Mouse (Mus musculus) thymus, postnatal 14 days (tissue): Measurements from ENCODE around the gene Ppdpf.
"Not testable (repeated sequence)": the region's sequence is repeated elsewhere in the genome, so short reads cannot be mapped to it uniquely, and the experiment has no call there.

ENCODE experiments used
- DNase-seq: peaks from one replicate; pipeline ENCODE4 v3.0.0; 2021

The Ppdpf gene

GRCm38 (mm10) chr2:181159771-181160170 is 27.3 kb upstream of the Ppdpf start:
- DNase-seq, result no peak

DNA sequence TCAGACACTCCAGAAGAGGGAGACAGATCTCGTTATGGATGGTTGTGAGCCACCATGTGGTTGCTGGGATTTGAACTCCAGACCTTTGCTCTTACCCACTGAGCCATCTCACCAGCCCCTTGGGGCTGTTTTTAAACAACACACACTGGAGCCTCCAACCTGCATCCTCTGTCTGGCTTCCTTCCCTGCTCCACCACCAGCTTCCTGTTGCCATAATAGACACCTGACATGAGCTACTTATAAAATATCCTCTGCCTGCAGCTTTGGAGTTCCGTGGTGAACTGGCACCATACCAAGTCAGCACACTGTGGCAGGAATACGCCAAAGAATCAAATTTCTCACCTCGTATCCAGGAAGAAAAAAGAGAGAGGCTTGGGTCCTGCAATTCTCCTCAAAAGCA is 26.2 kb upstream of the Ppdpf start:
- no peak for DNase-seq

DNA sequence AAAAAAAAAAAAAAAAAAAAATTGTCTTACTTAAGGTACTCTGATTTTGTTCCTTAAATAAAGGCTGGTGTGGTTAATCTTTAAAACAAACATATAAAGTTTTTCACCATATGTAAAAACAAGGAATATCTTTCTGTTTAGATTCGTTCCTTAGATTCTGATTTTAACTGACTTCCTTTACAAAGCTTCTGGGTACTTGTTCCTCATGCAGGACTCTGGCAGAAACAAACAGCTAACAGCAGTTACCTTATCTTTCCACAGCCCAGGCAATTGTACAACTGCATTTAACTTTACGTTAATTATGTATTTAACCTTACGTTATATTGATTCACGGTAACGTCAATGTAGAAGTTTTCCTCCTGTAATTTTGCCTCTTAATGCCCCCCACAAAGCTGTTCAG is 20.6 kb upstream of the Ppdpf start:
- DNase-seq, result no peak

- no peak for DNase-seq
Measured at GRCm38 (mm10) chr2:181174646-181175045, 12.4 kb upstream of the Ppdpf start.

- no peak for DNase-seq
Measured at GRCm38 (mm10) chr2:181178015-181178414, 9.0 kb upstream of the Ppdpf start.

DNA sequence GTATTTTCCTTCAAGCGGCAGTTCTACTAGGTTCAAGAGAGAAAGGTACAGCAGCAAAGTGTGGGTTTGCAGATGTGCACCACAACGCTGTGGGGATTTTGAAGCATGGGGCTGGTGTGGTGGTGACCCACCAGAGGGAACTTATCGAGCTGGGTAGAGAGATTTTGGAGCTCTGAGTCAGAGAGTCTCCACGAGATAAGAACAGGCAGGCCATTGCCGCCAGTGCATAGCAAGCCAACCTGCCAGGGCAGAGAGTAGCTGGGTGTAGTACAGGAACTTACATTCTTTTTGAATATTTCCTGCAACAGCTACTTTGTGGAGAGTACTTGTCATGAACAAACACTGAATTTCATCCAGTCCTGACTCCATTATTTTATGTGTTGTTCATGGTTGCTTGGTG is 8.6 kb upstream of the Ppdpf start:
- DNase-seq, result no peak

DNA sequence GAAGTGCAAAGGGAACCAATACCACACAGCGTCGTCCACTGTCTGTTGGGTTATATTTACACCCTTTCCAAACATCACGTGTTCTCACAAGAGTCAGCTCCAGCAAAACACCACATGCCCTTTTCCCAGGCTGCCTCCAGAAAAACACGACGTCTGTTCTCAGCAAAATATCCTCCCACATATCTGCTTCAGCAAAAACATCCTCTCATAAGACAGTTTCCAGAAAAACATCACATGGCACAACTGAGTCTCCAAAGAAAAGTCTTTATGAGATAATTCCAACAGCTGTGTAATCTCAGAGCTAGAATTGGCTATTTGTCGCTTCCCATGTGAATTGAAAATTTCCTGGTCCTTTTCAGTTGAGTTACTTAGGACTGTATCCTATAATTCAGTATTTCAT is 6.1 kb upstream of the Ppdpf start:
- no peak for DNase-seq

GRCm38 (mm10) chr2:181186635-181187034 is 412 bp upstream of the Ppdpf start:
- DNase-seq, result peak; percentile 89

DNA sequence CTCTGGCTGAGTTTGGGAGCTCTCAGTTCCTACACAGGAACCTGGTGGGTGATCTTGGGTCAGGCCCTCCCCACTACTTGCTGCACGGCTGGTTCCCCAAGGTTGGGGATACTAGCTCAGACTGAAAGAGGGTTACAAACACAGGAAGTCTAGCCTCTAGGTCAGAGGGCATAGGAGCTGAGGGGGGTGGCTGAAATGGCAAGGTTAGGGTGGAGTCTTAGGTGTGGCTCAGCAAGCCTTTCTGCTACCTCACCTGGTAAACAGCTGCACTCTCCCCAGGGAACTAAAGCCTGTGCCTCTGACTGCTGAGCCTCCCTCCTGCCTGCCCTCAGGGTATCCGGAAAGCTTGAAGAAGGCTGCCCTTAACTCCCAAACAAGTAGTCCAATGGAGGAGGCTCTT is 1.6 kb downstream of the Ppdpf start:
- peak; percentile 31 for DNase-seq

- DNase-seq, result no peak
Measured at GRCm38 (mm10) chr2:181189321-181189720, 2.3 kb downstream of the Ppdpf start.

DNA sequence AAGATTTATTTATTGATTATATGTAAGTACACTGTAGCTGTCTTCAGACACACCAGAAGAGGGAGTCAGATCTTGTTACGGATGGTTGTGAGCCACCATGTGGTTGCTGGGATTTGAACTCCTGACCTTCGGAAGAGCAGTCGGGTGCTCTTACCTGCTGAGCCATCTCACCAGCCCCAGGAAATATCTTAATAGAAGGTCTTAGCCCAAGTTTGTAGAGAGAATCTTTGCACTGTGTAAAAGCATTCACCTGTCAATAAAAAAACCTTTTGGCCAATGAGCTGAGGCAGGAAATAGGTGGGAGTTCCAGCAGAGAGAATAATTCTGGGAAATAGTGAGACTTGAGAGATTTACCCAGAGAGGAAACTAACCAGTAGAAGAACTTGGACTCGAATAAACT is 4.3 kb downstream of the Ppdpf start:
- DNase-seq, result not testable (repeated sequence)

GRCm38 (mm10) chr2:181191936-181192335 is 4.9 kb downstream of the Ppdpf start:
- DNase-seq, result no peak

DNA sequence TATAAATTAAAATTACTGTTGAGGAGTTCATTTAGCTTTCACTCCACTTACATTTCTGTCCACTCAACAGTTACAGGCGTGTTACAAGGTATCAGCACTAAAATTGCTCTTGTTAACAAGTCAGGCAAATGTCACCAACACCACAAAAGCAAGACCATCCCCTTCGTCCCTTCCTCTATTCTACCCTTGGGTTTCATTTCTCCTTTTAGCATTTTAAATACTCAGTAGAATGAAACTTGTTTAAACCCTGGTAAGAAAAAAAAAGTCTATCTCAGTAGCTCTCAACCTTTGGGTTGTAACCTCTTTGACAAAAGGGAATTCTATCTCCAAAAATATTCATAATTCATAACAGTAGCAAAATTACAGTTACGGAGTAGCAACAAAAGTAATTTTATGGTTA is 6.0 kb downstream of the Ppdpf start:
- DNase-seq, result no peak

DNA sequence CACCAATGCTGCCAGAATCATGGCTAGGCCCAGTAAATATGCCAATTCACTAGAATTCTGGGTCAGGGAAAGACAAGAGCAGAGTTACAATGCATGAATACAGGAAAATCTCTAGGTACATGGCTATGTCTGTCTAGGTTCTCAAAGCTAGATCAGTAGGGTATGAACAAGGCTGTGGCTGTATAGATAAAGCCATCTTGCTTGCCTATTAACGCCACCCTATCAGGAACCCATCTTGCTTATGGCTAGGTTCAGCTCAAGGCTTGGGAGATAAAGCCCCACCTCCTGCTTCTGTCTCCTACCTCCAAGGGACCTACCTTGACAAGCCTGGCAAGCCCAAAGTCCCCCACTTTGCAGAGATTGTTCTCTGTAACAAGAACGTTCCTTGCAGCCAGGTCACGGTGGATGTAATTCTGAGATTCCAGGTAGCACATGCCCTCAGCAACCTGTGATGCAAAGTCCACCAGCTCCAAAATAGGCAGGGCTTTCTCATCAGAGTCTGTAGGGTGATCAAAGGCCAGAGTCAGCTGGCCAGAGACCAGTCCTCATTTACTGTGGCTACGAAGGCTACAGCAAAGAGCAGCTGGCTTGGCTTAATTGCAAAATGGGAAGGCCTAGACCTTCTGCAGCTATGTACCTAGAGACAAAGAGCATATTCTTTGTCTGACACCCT is 9.7 kb downstream of the Ppdpf start:
- DNase-seq, result no peak

DNA sequence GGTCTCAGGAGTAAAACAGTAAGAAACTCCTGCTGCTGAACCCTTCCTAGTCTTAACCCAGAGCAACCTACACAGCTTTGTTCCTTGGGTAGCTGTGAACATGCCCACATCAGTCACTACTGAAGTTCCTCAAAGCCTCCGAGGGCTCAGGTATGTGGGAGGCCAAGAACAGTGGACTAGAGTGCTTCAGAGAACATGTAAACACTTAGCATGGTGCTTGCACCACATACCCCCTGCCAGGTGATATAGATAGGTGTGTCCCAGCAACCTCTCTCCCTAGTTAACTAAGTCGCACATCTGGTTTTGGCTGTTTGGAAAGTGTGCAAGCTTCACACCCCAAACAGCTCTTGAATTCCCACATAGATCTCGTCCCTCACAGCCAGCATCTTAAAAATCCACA is 14.6 kb downstream of the Ppdpf start:
- DNase-seq, result no peak

- no peak for DNase-seq
Measured at GRCm38 (mm10) chr2:181202422-181202821, 15.4 kb downstream of the Ppdpf start, which contains the start of gene Ptk6. Gene Ptk6, minus strand, starts transcription at chr2:181202789.

DNA sequence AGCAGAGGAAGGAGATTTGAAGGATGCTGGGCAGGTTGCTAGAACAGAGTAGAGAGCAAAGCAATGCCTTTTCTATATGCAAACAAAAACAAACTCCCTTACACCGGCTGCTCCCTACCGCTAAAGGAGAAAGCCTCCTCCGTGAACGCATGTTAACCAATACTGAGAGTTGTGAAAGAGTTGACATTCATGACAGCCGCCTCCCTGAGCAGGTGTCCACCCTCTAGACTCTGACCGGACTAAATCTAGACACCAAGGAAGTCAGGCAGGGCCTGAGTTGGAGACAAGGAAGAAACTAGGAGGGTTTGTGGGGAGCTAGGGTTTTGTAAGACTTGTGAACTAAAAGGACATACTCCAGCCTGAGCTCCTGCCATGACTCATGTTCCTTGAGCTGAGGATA is 15.8 kb downstream of the Ppdpf start:
- no peak for DNase-seq

GRCm38 (mm10) chr2:181205678-181206077 is 18.6 kb downstream of the Ppdpf start:
- no peak for DNase-seq

GRCm38 (mm10) chr2:181206118-181206517 is 19.1 kb downstream of the Ppdpf start:
- no peak for DNase-seq

GRCm38 (mm10) chr2:181212389-181213020 is 25.5 kb downstream of the Ppdpf start:
- DNase-seq, result peak; percentile 29

- DNase-seq, result peak; percentile 49
Measured at GRCm38 (mm10) chr2:181213021-181213445, 26.0 kb downstream of the Ppdpf start, which contains the start of gene Srms. Gene Srms, minus strand, starts transcription at chr2:181213185.

DNA sequence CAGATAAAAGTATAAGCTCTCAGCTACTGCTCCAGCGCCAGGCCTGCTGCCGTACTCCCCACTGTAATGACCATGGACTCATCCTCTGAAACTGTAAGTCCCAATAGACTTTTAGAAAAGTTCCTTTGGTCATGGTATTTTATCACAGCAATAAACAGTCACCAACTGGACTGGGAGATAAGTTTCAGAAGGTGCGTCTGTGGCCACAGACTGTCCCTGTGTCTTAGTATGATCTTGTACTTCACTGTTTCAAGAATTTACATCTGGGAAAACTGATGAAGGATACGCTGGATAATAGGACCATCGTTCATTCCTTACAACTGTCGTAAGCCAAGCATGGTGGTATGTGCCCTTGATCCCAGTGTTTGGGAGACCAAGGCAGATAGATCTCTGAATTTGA is 29.0 kb downstream of the Ppdpf start:
- no peak for DNase-seq

- DNase-seq, result peak; percentile 37
Measured at GRCm38 (mm10) chr2:181218881-181219485, 31.9 kb downstream of the Ppdpf start.

GRCm38 (mm10) chr2:181219538-181220216 is 32.6 kb downstream of the Ppdpf start, which contains the start of gene Fndc11:
Gene Fndc11, plus strand, starts transcription at chr2:181220013.
- DNase-seq, result peak; percentile 95
